Mouse (Mus musculus): ENCODE results near the gene Amd2.

Gene Amd2

GRCm38 (mm10) chr10:35711792-35712191, at the start of gene Amd2:
TSS of gene Amd2 (minus strand) at chr10:35711892.
- no peak for DNase-seq

DNA sequence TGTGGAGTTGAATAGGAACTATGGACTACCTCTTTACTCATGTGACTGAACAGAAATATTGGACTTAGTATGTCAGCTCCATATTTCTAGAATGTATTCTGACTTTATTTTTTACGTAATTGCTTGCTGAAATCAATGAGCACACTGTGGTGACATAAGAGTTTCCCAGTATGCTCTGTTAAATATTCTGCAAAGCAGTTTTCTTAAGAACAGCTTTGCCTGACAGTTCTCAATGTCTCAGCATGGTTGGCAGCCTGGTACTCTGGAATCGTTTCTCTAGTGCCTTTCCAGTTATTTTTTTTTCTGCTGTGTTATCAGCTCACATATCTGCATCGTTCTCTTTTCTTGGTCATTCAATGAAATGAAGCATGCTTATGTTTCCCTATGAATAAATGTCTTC, 49.6 kb upstream of the Amd2 start:
- no peak for DNase-seq

- DNase-seq = no peak
Observed at GRCm38 (mm10) chr10:35737639-35738038, 25.9 kb upstream of the Amd2 start.

- DNase-seq = no peak
Observed at GRCm38 (mm10) chr10:35714266-35714665, 2.6 kb upstream of the Amd2 start.

Measured in thymus, postnatal 36 days (tissue).